In the genomic region with DNA sequence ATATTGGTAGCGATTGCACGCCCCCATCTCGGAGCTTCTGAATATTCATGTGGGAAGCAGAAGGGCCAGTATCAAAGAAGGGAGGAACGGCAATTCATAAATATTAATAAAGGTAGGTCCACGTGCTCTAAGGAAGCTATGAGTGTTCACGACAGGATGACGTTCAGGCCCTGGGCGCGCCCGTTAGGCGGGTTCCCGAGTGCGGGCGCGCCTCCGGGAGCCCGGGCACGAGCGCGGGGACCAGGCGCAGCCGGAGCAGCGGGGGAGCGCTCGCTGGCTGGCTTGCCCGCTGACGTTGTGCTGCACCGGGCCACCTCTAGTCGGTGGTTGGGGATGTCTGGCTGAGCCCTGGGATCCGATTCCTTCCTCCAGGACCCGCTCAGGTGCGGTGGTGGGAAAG, we compare ENCODE assay signal across 9 mouse cellular contexts. TPM values are rescaled to one million over a fixed set of nuclear protein-coding genes. Genes with fewer than 3 reads are reported as not detected.
DNase-seq lines count a peak whose midpoint lies in the region; ATAC-seq lines count a peak whose summit lies in the region.
"Had no signal": no experiment of that assay in that cellular context is flagged by ENCODE, and none has a peak within 500 bp of the region (broad histone marks: within the 10 kb centered on the region; RNA-seq: fewer than 3 reads in every experiment).

No protein-coding gene starts in this region.

- H3K9me3 ChIP-seq in hindbrain, embryonic 10.5 days, result no peaks in the 10 kb centered on the region

- ATAC-seq in activated CD4-positive, CD25-positive, alpha-beta regulatory T cell, adult 4 months, result peak; percentile 36

- H3K4me3 ChIP-seq in hindbrain, embryonic 10.5 days, result peak overlapping the region; percentile 74
- H3K4me3 ChIP-seq: erythroblast, embryonic 14.5 days had no signal

- peaks cover 33% of the 10 kb centered on the region for H3K4me1 ChIP-seq in hindbrain, embryonic 10.5 days (replicated peaks)

- DNase-seq in cerebellum, postnatal 14 days, result peak; percentile 95 to 97
- DNase-seq in frontal cortex, postnatal 14 days (ENCODE audit: low spot score in 2 of 2), result peak; percentile 83 to 85
- peak; percentile 89 for DNase-seq in hindbrain, embryonic 10.5 days (ENCODE audit: low spot score)
- peak; percentile 81 for DNase-seq in layer of hippocampus, adult 9-10 months (ENCODE audit: low spot score)
- peak; percentile 39 to 48 for DNase-seq in lung, adult 18-20 months
- peak; percentile 26 for DNase-seq in ovary, postnatal 10 days (ENCODE audit: low spot score)
- peak; percentile 40 for DNase-seq in yolk sac, embryonic 10.5 days (ENCODE audit: low spot score)

- H3K27ac ChIP-seq in hindbrain, embryonic 10.5 days, result peak overlapping the region; percentile 94

- peaks cover 3% of the 10 kb centered on the region; the same call in 1 of the 2 replicates for H3K27me3 ChIP-seq in hindbrain, embryonic 10.5 days (ENCODE audit: insufficient read depth, poor library complexity, severe bottlenecking)

- peaks cover 22% of the 10 kb centered on the region for H3K36me3 ChIP-seq in hindbrain, embryonic 10.5 days

- under 1% methylated on average over 32 of the region's 32 CpGs for WGBS in hindbrain, embryonic 10.5 days

RNA-seq across cellular contexts. Expression of a gene that starts 10.9 kb away (rescaled TPM):
- polyA plus RNA-seq in activated CD4-positive, CD25-positive, alpha-beta regulatory T cell, adult 4 months (2017; shearing (Covaris generic)), result not detected
- polyA plus RNA-seq in hindbrain, embryonic 10.5 days (2016; fragmentation: Nextera tagmentation; extraction: Ambion mirVana), result 189 and 312 TPM in 2 replicates
- polyA plus RNA-seq: erythroblast, embryonic 14.5 days had no signal

RNA-seq across cellular contexts. Expression of a gene that starts 35.3 kb away (rescaled TPM):
- polyA plus RNA-seq in activated CD4-positive, CD25-positive, alpha-beta regulatory T cell, adult 4 months (2017; shearing (Covaris generic)), result 10 to 100 TPM; 12.0 to 15.3 TPM
- 95.6 and 96.1 TPM in 2 replicates for polyA plus RNA-seq in hindbrain, embryonic 10.5 days (2016; fragmentation: Nextera tagmentation; extraction: Ambion mirVana)

Comparison
In these comparisons a context has a peak if more than half of its experiments do, and no peak if none do; other contexts are left out.
1. Peak in every context shown above with its lines: DNase-seq, ATAC-seq, H3K4me3 ChIP-seq and H3K27ac ChIP-seq.
2. DNase-seq: peak in every context shown above with its lines; median percentile 96 in cerebellum, postnatal 14 days; 89 in hindbrain, embryonic 10.5 days; 84 in frontal cortex, postnatal 14 days; 81 in layer of hippocampus, adult 9-10 months; 44 in lung, adult 18-20 months; 40 in yolk sac, embryonic 10.5 days; 26 in ovary, postnatal 10 days.
3. RNA of a gene that starts 10.9 kb away (polyA plus RNA-seq): 189 to 312 TPM in hindbrain, embryonic 10.5 days; not detected in activated CD4-positive, CD25-positive, alpha-beta regulatory T cell, adult 4 months; every median in the first group is over 100 times any median in the second.